Mouse (Mus musculus) heart, adult 9 months (tissue): ENCODE data around the gene Mlec.
"Not testable (repeated sequence)": the region's sequence is repeated elsewhere in the genome, so short reads cannot be mapped to it uniquely, and the experiment has no call there.

Experiments used
- DNase-seq, 2 experiments: peaks; one replicate each; pipeline ENCODE4 v3.0.0; 2022; ENCODE audit warnings: low spot score in 2 of 2

The Mlec gene

GRCm38 (mm10) chr5:115150991-115151390 is 7.0 kb downstream of the Mlec start:
- DNase-seq, result no peak

GRCm38 (mm10) chr5:115149675-115150459 is 8.1 kb downstream of the Mlec start:
- DNase-seq, result no peak

- not testable (repeated sequence) for DNase-seq
These were observed 9.1 kb downstream of the Mlec start for GRCm38 (mm10) chr5:115148872-115149271.

GRCm38 (mm10) chr5:115148378-115148777 is 9.6 kb downstream of the Mlec start:
- DNase-seq, result no peak

GRCm38 (mm10) chr5:115147388-115147787 is 10.6 kb downstream of the Mlec start:
- no peak for DNase-seq

- no peak for DNase-seq
These were observed 11.2 kb downstream of the Mlec start for GRCm38 (mm10) chr5:115146747-115147130.

- no peak for DNase-seq
These were observed 11.8 kb downstream of the Mlec start for GRCm38 (mm10) chr5:115145976-115146746.

GRCm38 (mm10) chr5:115145253-115145968 is 12.6 kb downstream of the Mlec start:
- DNase-seq, result peak; percentile 39 to 62

- DNase-seq, result no peak
These were observed 13.5 kb downstream of the Mlec start for GRCm38 (mm10) chr5:115144471-115144870.

- no peak for DNase-seq
These were observed 14.4 kb downstream of the Mlec start for GRCm38 (mm10) chr5:115143552-115143951.

- no peak for DNase-seq
These were observed 15.7 kb downstream of the Mlec start for GRCm38 (mm10) chr5:115142166-115142697.

GRCm38 (mm10) chr5:115140726-115141125 is 17.3 kb downstream of the Mlec start:
- DNase-seq, result no peak

- no peak for DNase-seq
These were observed 18.9 kb downstream of the Mlec start for GRCm38 (mm10) chr5:115139124-115139523.

- peak; percentile 86 to 88 for DNase-seq
These were observed 23.5 kb downstream of the Mlec start, which contains the start of gene Unc119b for GRCm38 (mm10) chr5:115134234-115135165. Gene Unc119b (minus strand): TSS chr5:115134975.

- DNase-seq, result peak in 1 of 2 experiments; percentile 35
These were observed 24.5 kb downstream of the Mlec start for GRCm38 (mm10) chr5:115133358-115134066.

GRCm38 (mm10) chr5:115132465-115132864 is 25.5 kb downstream of the Mlec start:
- DNase-seq, result no peak

GRCm38 (mm10) chr5:115129328-115129727 is 28.7 kb downstream of the Mlec start:
- no peak for DNase-seq

- DNase-seq, result no peak
These were observed 30.4 kb downstream of the Mlec start for GRCm38 (mm10) chr5:115127421-115128179.

- DNase-seq, result no peak
These were observed 31.2 kb downstream of the Mlec start for GRCm38 (mm10) chr5:115126578-115127312.
